Mouse (Mus musculus) testis, adult 2 months (tissue): ENCODE measurements around the gene Gm10282.

Experiments used
- CTCF ChIP-seq: fragments of 200-500 bp; IDR thresholded peaks from 2 replicates; pipeline ENCODE4 v1.5.1; 2012; ENCODE audit warnings: low read depth, mild to moderate bottlenecking, inconsistent platforms, low read length, moderate library complexity; ENCODE audit not compliant: control insufficient read depth, insufficient read depth, insufficient replicate concordance
- POLR2A ChIP-seq: fragments of 200-500 bp; IDR thresholded peaks from 2 replicates; pipeline ENCODE4 v1.6.1; 2012; ENCODE audit warnings: low read depth, mild to moderate bottlenecking, inconsistent platforms, low read length, moderate library complexity; ENCODE audit not compliant: control insufficient read depth

DNA sequence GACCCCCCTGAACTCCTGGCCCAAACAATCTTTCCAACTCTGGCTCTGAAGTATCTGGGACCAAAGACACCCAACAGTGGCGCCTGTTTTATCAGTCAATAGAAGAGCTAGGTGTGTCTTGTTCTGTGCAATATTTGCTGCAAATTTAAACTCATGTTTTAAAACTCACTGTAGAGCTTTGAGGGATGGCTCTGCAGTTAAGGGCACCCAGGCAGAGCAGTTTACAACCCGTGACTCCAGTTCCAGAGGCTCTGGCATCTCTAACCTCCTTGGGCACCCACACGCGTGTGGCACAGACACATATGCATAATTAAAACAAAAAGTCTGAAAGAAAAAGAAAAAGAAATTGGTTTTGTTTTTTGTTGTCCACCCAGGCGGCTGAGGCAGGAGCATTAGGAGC lies 3.6 kb downstream of the Gm10282 start:
- TF ChIP-seq POLR2A (no peak), CTCF (no peak)
